ENCODE assay signal across 8 mouse cellular contexts in genomic region chr16:4474882-4475803, GRCm38 (mm10). TPM values are rescaled to one million over a fixed set of nuclear protein-coding genes. Genes with fewer than 3 reads are reported as not detected.
DNase-seq lines count a peak whose midpoint lies in the region; ATAC-seq and TF ChIP-seq lines count a peak whose summit lies in the region.

No protein-coding gene starts in this region.

- H3K9me3 ChIP-seq in heart, embryonic 11.5 days (replicated peaks; ENCODE audit: control insufficient read depth, low read length) = no peaks in the 10 kb centered on the region
- no peaks in the 10 kb centered on the region for H3K9me3 ChIP-seq in kidney, embryonic 15.5 days (replicated peaks)
- no peaks in the 10 kb centered on the region for H3K9me3 ChIP-seq in limb, embryonic 15.5 days
- H3K9me3 ChIP-seq in midbrain, postnatal 0 days (ENCODE audit: low read length) = no peaks in the 10 kb centered on the region

- peak; percentile 98 for TF ChIP-seq CTCF in C2C12 (IDR thresholded peaks at IDR 0.05; ENCODE audit: control insufficient read depth, insufficient read depth, insufficient read length)
- peak; percentile 99 for TF ChIP-seq CTCF in midbrain, postnatal 0 days (IDR thresholded peaks at IDR 0.05)

- peaks cover 7% of the 10 kb centered on the region for H3K4me1 ChIP-seq in brown adipose tissue, adult 24 weeks (ENCODE audit: control insufficient read depth, insufficient read depth, insufficient read length, low read length)
- 0 out of 2 replicates have a peak, but pooled peaks cover 3% of the 10 kb centered on the region for H3K4me1 ChIP-seq in heart, embryonic 11.5 days (ENCODE audit: control insufficient read depth, insufficient read depth, low read length)
- peaks cover 15% of the 10 kb centered on the region for H3K4me1 ChIP-seq in kidney, embryonic 15.5 days
- peaks cover 12% of the 10 kb centered on the region; the same call in 1 of the 2 replicates for H3K4me1 ChIP-seq in limb, embryonic 15.5 days
- 0 out of 2 replicates have a peak, but pooled peaks cover 2% of the 10 kb centered on the region for H3K4me1 ChIP-seq in midbrain, postnatal 0 days (ENCODE audit: insufficient read depth, low read length)

- no peaks in the 10 kb centered on the region for H3K27me3 ChIP-seq in C2C12 (ENCODE audit: control insufficient read depth, insufficient read depth, insufficient read length)
- H3K27me3 ChIP-seq in heart, embryonic 11.5 days (ENCODE audit: control insufficient read depth, insufficient read depth, low read length) = no peaks in the 10 kb centered on the region
- no peaks in the 10 kb centered on the region for H3K27me3 ChIP-seq in kidney, embryonic 15.5 days
- no peaks in the 10 kb centered on the region for H3K27me3 ChIP-seq in limb, embryonic 15.5 days
- H3K27me3 ChIP-seq in midbrain, postnatal 0 days (ENCODE audit: insufficient read depth, low read length) = no peaks in the 10 kb centered on the region

- H3K79me2 ChIP-seq in C2C12 (ENCODE audit: control insufficient read depth, insufficient read depth) = no peaks in the 10 kb centered on the region

- H3K9ac ChIP-seq in heart, embryonic 11.5 days (ENCODE audit: low read depth, low read length) = peak overlapping the region; percentile 82
- H3K9ac ChIP-seq in kidney, embryonic 15.5 days = peak overlapping the region; percentile 68
- peak overlapping the region; percentile 76 for H3K9ac ChIP-seq in limb, embryonic 15.5 days
- H3K9ac ChIP-seq in midbrain, postnatal 0 days (replicated peaks; ENCODE audit: low read length, poor library complexity, severe bottlenecking) = peak overlapping the region; percentile 70

- ATAC-seq in erythroid progenitor cell, adult 5-6 weeks (replicated peaks; ENCODE audit: low FRiP score, poor library complexity, severe bottlenecking) = peak; percentile 97
- peak; percentile 87 for ATAC-seq in heart, embryonic 11.5 days (replicated peaks; ENCODE audit: insufficient number of reproducible peaks, low FRiP score, low TSS enrichment)
- peak; percentile 94 for ATAC-seq in kidney, embryonic 15.5 days (replicated peaks; ENCODE audit: low FRiP score)
- peak; percentile 88 for ATAC-seq in limb, embryonic 15.5 days (ENCODE audit: insufficient number of reproducible peaks, low FRiP score, low TSS enrichment, low read depth)
- ATAC-seq in midbrain, postnatal 0 days (ENCODE audit: low FRiP score) = peak; percentile 94

- H3ac ChIP-seq in C2C12 (ENCODE audit: control insufficient read depth, insufficient read length, low read depth) = peak overlapping the region; percentile 46

- peak overlapping the region; percentile 81 for H3K4me2 ChIP-seq in heart, embryonic 11.5 days
- H3K4me2 ChIP-seq in kidney, embryonic 15.5 days = peak overlapping the region; percentile 72
- peak overlapping the region; percentile 77 for H3K4me2 ChIP-seq in limb, embryonic 15.5 days
- H3K4me2 ChIP-seq in midbrain, postnatal 0 days (ENCODE audit: low read depth, low read length, poor library complexity, severe bottlenecking) = peak overlapping the region; percentile 90

- no peaks in the 10 kb centered on the region for H3K79me3 ChIP-seq in C2C12 (ENCODE audit: low read depth)

- no peaks in the 10 kb centered on the region for H3K36me3 ChIP-seq in C2C12 (ENCODE audit: control insufficient read depth, insufficient read depth)
- no peaks in the 10 kb centered on the region for H3K36me3 ChIP-seq in heart, embryonic 11.5 days (ENCODE audit: control insufficient read depth, insufficient read depth, low read length)
- H3K36me3 ChIP-seq in kidney, embryonic 15.5 days = no peaks in the 10 kb centered on the region
- no peaks in the 10 kb centered on the region for H3K36me3 ChIP-seq in limb, embryonic 15.5 days
- H3K36me3 ChIP-seq in midbrain, postnatal 0 days (ENCODE audit: insufficient read depth, low read length) = no peaks in the 10 kb centered on the region

- DNase-seq in midbrain, postnatal 0 days (ENCODE audit: low spot score) = peak; percentile 95
- DNase-seq in spleen, postnatal 10 days (ENCODE audit: low spot score in 2 of 2) = peak; percentile 94 to 95

- H3K4me3 ChIP-seq in C2C12 (ENCODE audit: insufficient read depth, poor library complexity, severe bottlenecking) = peak overlapping the region; percentile 19
- peak overlapping the region; percentile 71 for H3K4me3 ChIP-seq in brown adipose tissue, adult 24 weeks (ENCODE audit: insufficient read depth, low read depth, low read length)
- H3K4me3 ChIP-seq in heart, embryonic 11.5 days (ENCODE audit: low read depth, low read length) = peak overlapping the region; percentile 55
- H3K4me3 ChIP-seq in kidney, embryonic 15.5 days (replicated peaks) = peak overlapping the region; percentile 62
- H3K4me3 ChIP-seq in limb, embryonic 15.5 days = peak overlapping the region; percentile 57
- peak overlapping the region; percentile 58 for H3K4me3 ChIP-seq in midbrain, postnatal 0 days (ENCODE audit: low read depth, low read length)

- peak overlapping the region; percentile 79 for H3K27ac ChIP-seq in brown adipose tissue, adult 24 weeks (replicated peaks; ENCODE audit: low read depth, low read length)
- peak overlapping the region; percentile 63 for H3K27ac ChIP-seq in heart, embryonic 11.5 days (ENCODE audit: low read depth, low read length)
- H3K27ac ChIP-seq in kidney, embryonic 15.5 days = peak overlapping the region; percentile 83
- peak overlapping the region; percentile 79 for H3K27ac ChIP-seq in limb, embryonic 15.5 days
- H3K27ac ChIP-seq in midbrain, postnatal 0 days (ENCODE audit: low read depth, low read length) = peak overlapping the region; percentile 59

- WGBS in heart, embryonic 11.5 days (ENCODE audit: insufficient replicate concordance) = 15% methylated on average over 42 of the region's 42 CpGs
- 16% methylated on average over 42 of the region's 42 CpGs for WGBS in kidney, embryonic 15.5 days
- 16% methylated on average over 42 of the region's 42 CpGs for WGBS in limb, embryonic 15.5 days
- whole genome bisulfite sequencing in midbrain, postnatal 0 days = 16% methylated on average over 42 of the region's 42 CpGs

TF ChIP-seq in C2C12, 6 proteins besides CTCF, POLR2A, EP300 and RAD21:
- TF ChIP-seq FOSL1 (IDR thresholded peaks at IDR 0.05; ENCODE audit: insufficient read depth, low read length, poor library complexity, severe bottlenecking) = no peak
- no peak for TF ChIP-seq CEBPB (IDR thresholded peaks at IDR 0.05; ENCODE audit: low read depth)
- TF ChIP-seq USF1 (IDR thresholded peaks at IDR 0.05; ENCODE audit: low read depth) = no peak
- TF ChIP-seq MYOG (IDR thresholded peaks at IDR 0.05; ENCODE audit: control insufficient read depth, extremely low read depth, insufficient read length) = no peak
- TF ChIP-seq MAX (IDR thresholded peaks at IDR 0.05) = no peak
- no peak for TF ChIP-seq MYOD1 (IDR thresholded peaks at IDR 0.05; ENCODE audit: control insufficient read depth, insufficient read length, low read depth)

RNA-seq across cellular contexts. Expression of gene Adcy9, which starts 54.8 kb away (rescaled TPM):
- 2.2 TPM for polyA plus RNA-seq in C2C12 (2012; fragmentation: generic; extraction: Trizol)
- polyA plus RNA-seq in brown adipose tissue, adult 24 weeks (2012; ENCODE audit: insufficient read depth, insufficient read length, missing spikeins) = 5.7 and 6.3 TPM in 2 replicates
- total RNA-seq in erythroid progenitor cell, adult 5-6 weeks (2015; ENCODE audit: low replicate concordance) = 1.8 TPM in 1 of 2 replicates, not detected in the other
- 1.4 and 3.3 TPM in 2 replicates for total RNA-seq in erythroid progenitor cell, adult 5-6 weeks (2017; ENCODE audit: low replicate concordance)
- polyA plus RNA-seq in heart, embryonic 11.5 days (2014; fragmentation: Nextera tagmentation; extraction: Ambion mirVana) = 0.99 and 1.2 TPM in 2 replicates
- 1.2 TPM in 2 replicates for polyA plus RNA-seq in kidney, embryonic 15.5 days (2015; fragmentation: Nextera tagmentation; extraction: Ambion mirVana)
- polyA plus RNA-seq in limb, embryonic 15.5 days (2015; fragmentation: Nextera tagmentation; extraction: Ambion mirVana) = 1.4 and 1.6 TPM in 2 replicates
- 29.7 and 31.6 TPM in 2 replicates for total RNA-seq in midbrain, postnatal 0 days (2014; rRNA removed)
- 4.1 and 4.3 TPM in 2 replicates for polyA plus RNA-seq in midbrain, postnatal 0 days (2015; fragmentation: Nextera tagmentation; extraction: Ambion mirVana)

Comparison
In these comparisons a context has a peak if more than half of its experiments do, and no peak if none do; other contexts are left out.
1. Peak in every context shown above with its lines: DNase-seq, ATAC-seq, H3K4me3 ChIP-seq and H3K27ac ChIP-seq.
2. H3K4me3 ChIP-seq: peak in every context shown above with its lines; median percentile 71 in brown adipose tissue, adult 24 weeks; 62 in kidney, embryonic 15.5 days; 58 in midbrain, postnatal 0 days; 57 in limb, embryonic 15.5 days; 55 in heart, embryonic 11.5 days; 19 in C2C12.